8 mouse cellular contexts compared by ENCODE assay signal in the genomic region with DNA sequence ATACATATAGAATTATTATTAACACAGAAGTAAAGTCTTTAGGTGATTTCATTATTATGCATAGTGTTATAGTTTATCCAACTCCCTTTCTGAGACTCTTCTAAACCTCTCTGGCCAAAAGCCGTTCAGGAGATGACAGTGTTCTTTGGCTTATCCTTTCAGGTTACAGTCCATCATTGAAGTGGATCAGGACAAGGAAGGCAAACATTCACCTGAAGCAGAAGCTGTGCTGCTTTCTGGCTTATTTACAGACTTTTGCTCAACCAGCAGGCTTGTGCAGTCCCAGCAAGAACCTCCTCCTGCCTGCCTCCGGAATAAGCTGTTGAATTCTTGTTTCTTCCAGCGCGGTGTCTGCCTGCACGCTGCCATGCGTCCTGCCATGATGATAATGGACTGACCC. TPM values are rescaled to one million over a fixed set of nuclear protein-coding genes. Genes with fewer than 3 reads are reported as not detected.
DNase-seq lines count a peak whose midpoint lies in the region; ATAC-seq and TF ChIP-seq lines count a peak whose summit lies in the region.

A gene (plus strand): TSS at position 301 of the 400 bp plus-strand sequence.

- H3K9me3 ChIP-seq in lung, postnatal 0 days (ENCODE audit: low read length), result no peaks in the 10 kb centered on the region
- no peaks in the 10 kb centered on the region for H3K9me3 ChIP-seq in intestine, embryonic 14.5 days (ENCODE audit: control insufficient read depth, low read length)
- H3K9me3 ChIP-seq in midbrain, embryonic 11.5 days (ENCODE audit: control insufficient read depth, low read length), result no peaks in the 10 kb centered on the region

- no peak for TF ChIP-seq CTCF in lung, postnatal 0 days (IDR thresholded peaks at IDR 0.05)
- no peak for TF ChIP-seq CTCF in embryonic fibroblast, embryonic 13.5 days (IDR thresholded peaks at IDR 0.05; ENCODE audit: borderline replicate concordance, insufficient read depth, low read length)

- DNase-seq in lung, postnatal 0 days (ENCODE audit: low spot score), result no peak
- DNase-seq in lung, postnatal 36 days, result no peak
- no peak for DNase-seq in intestine, embryonic 14.5 days (ENCODE audit: low spot score)
- DNase-seq in midbrain, embryonic 11.5 days (ENCODE audit: low spot score, missing footprints), result no peak
- DNase-seq in thymus, postnatal 10 days (ENCODE audit: low spot score in 2 of 2), result no peak
- DNase-seq in T-cell, adult 2 months (ENCODE audit: low spot score), result no peak

- H3K36me3 ChIP-seq in lung, postnatal 0 days (ENCODE audit: insufficient read depth, low read length), result no peaks in the 10 kb centered on the region
- H3K36me3 ChIP-seq in intestine, embryonic 14.5 days (ENCODE audit: control insufficient read depth, insufficient read depth, low read length), result no peaks in the 10 kb centered on the region
- no peaks in the 10 kb centered on the region for H3K36me3 ChIP-seq in midbrain, embryonic 11.5 days (ENCODE audit: control insufficient read depth, insufficient read depth, low read length)

- TF ChIP-seq POLR2A in embryonic fibroblast, embryonic 13.5 days (IDR thresholded peaks at IDR 0.05; ENCODE audit: low read depth, low read length), result no peak

- WGBS in lung, postnatal 0 days, result 74% methylated on average over 6 of the region's 6 CpGs
- WGBS in intestine, embryonic 14.5 days, result 89% methylated on average over 6 of the region's 6 CpGs
- WGBS in midbrain, embryonic 11.5 days, result 92% methylated on average over 6 of the region's 6 CpGs

- no peak within 1 kb of the TSS for H3K9ac ChIP-seq in lung, postnatal 0 days (replicated peaks; ENCODE audit: low read depth)
- no peak within 1 kb of the TSS for H3K9ac ChIP-seq in intestine, embryonic 14.5 days (ENCODE audit: low read length)
- no peak within 1 kb of the TSS for H3K9ac ChIP-seq in midbrain, embryonic 11.5 days (ENCODE audit: low read length)

- no peak within 1 kb of the TSS for H3K27ac ChIP-seq in lung, postnatal 0 days (ENCODE audit: low read length)
- no peak within 1 kb of the TSS for H3K27ac ChIP-seq in embryonic fibroblast, embryonic 13.5 days (ENCODE audit: insufficient read depth, low read length)
- H3K27ac ChIP-seq in intestine, embryonic 14.5 days (ENCODE audit: low read depth), result no peak within 1 kb of the TSS
- H3K27ac ChIP-seq in midbrain, embryonic 11.5 days (ENCODE audit: low read depth, low read length), result no peak within 1 kb of the TSS

- no peak for TF ChIP-seq EP300 in lung, postnatal 0 days (IDR thresholded peaks at IDR 0.05)

- H3K4me2 ChIP-seq in lung, postnatal 0 days (replicated peaks; ENCODE audit: low read depth, low read length), result no peak within 1 kb of the TSS
- no peak within 1 kb of the TSS for H3K4me2 ChIP-seq in intestine, embryonic 14.5 days (ENCODE audit: low read length)
- H3K4me2 ChIP-seq in midbrain, embryonic 11.5 days, result no peak within 1 kb of the TSS

- ATAC-seq in lung, postnatal 0 days, result no peak
- no peak for ATAC-seq in intestine, embryonic 14.5 days (replicated peaks; ENCODE audit: low FRiP score, low TSS enrichment, low read depth)
- no peak for ATAC-seq in midbrain, embryonic 11.5 days (ENCODE audit: low FRiP score)
- ATAC-seq in cerebellum, adult (ENCODE audit: insufficient number of reproducible peaks, low FRiP score, low TSS enrichment), result no peak

- no peaks in the 10 kb centered on the region for H3K4me1 ChIP-seq in lung, postnatal 0 days (ENCODE audit: insufficient read depth, low read depth, low read length)
- no peaks in the 10 kb centered on the region for H3K4me1 ChIP-seq in embryonic fibroblast, embryonic 13.5 days (ENCODE audit: control insufficient read depth, insufficient read depth, low read length)
- no peaks in the 10 kb centered on the region for H3K4me1 ChIP-seq in intestine, embryonic 14.5 days (replicated peaks; ENCODE audit: control insufficient read depth, insufficient read depth, low read length)
- H3K4me1 ChIP-seq in midbrain, embryonic 11.5 days (ENCODE audit: control insufficient read depth, insufficient read depth, low read length), result no peaks in the 10 kb centered on the region

- no peak within 1 kb of the TSS for H3K4me3 ChIP-seq in lung, postnatal 0 days (ENCODE audit: low read depth, low read length)
- no peak within 1 kb of the TSS for H3K4me3 ChIP-seq in embryonic fibroblast, embryonic 13.5 days (ENCODE audit: insufficient read depth, low read length)
- H3K4me3 ChIP-seq in intestine, embryonic 14.5 days (ENCODE audit: low read depth, low read length), result no peak within 1 kb of the TSS
- H3K4me3 ChIP-seq in midbrain, embryonic 11.5 days (ENCODE audit: low read depth, low read length), result no peak within 1 kb of the TSS

- no peaks in the 10 kb centered on the region for H3K27me3 ChIP-seq in lung, postnatal 0 days (replicated peaks; ENCODE audit: insufficient read depth, low read length)
- H3K27me3 ChIP-seq in intestine, embryonic 14.5 days (replicated peaks; ENCODE audit: control insufficient read depth, insufficient read depth, low read length), result no peaks in the 10 kb centered on the region
- no peaks in the 10 kb centered on the region for H3K27me3 ChIP-seq in midbrain, embryonic 11.5 days (ENCODE audit: control insufficient read depth, insufficient read depth, low read length)

RNA-seq across cellular contexts. Expression of the gene that starts here (rescaled TPM):
- polyA plus RNA-seq in lung, postnatal 0 days (2015; fragmentation: Nextera tagmentation; extraction: Ambion mirVana), result 31.5 and 36.9 TPM in 2 replicates
- 34.0 and 44.9 TPM in 2 replicates for polyA plus RNA-seq in embryonic fibroblast, embryonic 13.5 days (2011; ENCODE audit: insufficient read length, low read depth, missing spikeins)
- polyA plus RNA-seq in intestine, embryonic 14.5 days (2014; fragmentation: Nextera tagmentation; extraction: Ambion mirVana), result 68.4 and 70.0 TPM in 2 replicates
- polyA plus RNA-seq in midbrain, embryonic 11.5 days (2014; fragmentation: Nextera tagmentation; extraction: Ambion mirVana), result 64.7 and 68.7 TPM in 2 replicates
